Mouse (Mus musculus): Measurements from ENCODE around the gene Apba3. TPM values are rescaled to one million over a fixed set of nuclear protein-coding genes. Genes with fewer than 3 reads are reported as not detected.
A peak's percentile ranks its signal among the peaks of the same experiment; 100 is the strongest.
"Not testable (repeated sequence)": the region's sequence is repeated elsewhere in the genome, so short reads cannot be mapped to it uniquely, and the experiment has no call there.

Gene Apba3
- 61.1 and 77.4 TPM in 2 replicates for polyA plus RNA-seq (2012; rRNA removed)

DNA sequence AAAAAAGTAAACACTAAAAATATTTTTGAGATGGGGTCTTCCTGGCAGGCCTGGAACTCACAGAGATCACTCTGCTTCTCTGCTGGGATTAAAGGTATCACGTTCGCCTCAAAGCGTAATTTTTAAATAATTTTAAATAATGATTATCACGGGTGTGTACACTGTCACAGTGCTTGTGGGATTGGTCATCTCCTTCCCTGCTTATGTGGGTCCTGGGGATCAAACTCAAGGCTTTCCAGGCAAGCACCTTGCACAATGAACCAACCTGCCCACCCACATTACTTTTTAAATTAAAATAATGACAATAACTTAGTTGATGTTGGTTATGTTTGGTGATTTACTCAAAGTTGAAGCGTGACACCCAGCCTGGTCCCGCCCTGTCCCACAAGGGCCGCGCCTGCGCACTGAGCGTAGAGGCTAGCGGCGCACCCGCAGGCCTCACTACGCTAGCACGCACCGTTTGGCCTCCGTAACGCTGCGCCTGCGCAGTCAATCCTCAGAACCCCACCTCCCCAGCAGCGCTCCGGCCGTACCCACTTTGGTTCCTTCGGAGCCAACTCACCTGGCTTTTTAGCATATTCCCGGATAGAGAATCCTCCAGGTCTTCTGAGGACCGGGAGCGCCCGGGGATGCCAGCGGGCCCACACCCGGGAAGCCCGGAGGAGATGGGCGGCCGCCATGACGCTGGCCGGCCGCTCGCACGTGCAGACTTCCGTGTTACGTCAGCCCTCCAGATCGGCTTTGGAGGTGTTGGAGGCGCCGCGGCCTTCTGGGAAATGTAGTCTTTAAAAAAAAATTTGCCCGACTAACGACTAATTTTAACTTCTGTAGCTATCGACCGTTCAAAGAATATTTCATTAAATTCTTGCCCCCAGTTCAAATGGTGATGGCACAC lies at the start of gene Apba3, which contains the start of gene Mrpl54:
Gene Apba3 (plus strand): TSS at position 750 of the 895 bp plus-strand sequence.
Gene Mrpl54 (minus strand): TSS at position 724 of the 895 bp plus-strand sequence.
- peak; percentile 34 for DNase-seq (ENCODE audit: low read depth)

GRCm38 (mm10) chr10:81217267-81217666 lies 49.5 kb upstream of the Apba3 start:
- not testable (repeated sequence) for DNase-seq (ENCODE audit: low read depth)

DNA sequence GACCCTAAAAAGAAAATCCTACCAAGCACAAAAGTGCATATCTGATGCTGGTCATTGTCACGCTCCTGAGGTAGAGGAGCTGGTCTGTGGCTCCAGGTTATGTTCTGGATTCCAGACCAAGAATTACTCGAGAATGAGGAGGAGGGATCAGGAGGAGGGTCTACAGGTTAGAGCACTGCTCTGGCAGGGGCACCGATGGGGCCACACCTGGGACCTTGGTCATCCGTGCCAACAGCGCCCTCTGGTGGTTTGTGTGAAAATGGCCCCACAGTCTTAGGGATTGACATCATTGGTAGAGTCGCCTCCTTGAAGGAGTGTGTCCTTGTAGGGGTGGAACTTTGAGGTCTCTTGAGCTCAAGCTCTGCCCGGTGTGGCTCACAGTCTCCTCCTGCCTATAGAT lies 48.8 kb upstream of the Apba3 start:
- no peak for DNase-seq (ENCODE audit: low read depth)

DNA sequence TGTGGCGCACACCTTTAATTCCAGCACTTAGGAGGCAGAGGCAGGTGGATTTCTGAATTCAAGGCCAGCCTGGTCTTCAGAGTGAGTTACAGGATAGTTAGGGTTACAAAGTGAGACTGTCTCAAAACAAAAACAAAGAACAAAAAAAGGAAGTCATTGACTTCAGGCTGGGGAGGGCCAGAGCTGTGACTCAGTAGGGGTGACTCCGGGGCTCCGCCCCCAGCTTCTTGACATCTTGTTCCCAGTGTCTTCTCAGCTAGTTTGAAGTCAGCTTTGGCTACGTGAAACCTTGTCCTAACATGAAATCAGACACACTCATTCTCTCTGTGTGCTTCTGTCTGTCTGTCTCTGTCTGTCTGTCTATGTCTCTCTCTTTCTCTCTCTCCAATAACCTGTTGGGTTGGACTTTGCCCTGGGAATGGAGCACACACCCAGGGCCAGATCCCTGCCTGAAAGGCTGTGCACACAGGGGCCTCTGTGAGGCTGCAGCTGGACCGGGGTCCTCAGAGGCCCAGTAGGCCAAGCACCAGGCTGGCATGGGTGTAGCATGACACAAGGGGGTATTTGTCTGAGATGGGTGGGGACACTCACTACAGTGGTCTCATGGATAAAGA lies 45.3 kb upstream of the Apba3 start:
- no peak for DNase-seq (ENCODE audit: low read depth)

DNA sequence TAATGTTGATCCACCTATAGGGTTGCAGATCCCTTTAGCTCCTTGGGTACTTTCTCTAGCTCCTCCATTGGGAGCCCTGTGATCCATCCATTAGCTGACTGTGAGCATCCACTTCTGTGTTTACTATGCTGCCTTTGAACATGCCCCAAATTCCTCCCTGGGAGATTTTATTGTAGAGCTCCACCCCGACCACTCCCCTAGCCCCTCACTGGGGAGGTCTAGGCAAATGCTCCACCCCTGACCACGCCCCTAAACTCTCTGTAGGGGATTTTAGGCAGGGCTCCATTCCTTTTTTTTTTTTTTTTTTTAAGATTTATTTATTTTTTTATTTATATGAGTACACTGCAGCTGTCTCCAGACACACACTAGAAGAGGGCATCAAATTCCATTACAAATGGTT lies 43.0 kb upstream of the Apba3 start:
- not testable (repeated sequence) for DNase-seq (ENCODE audit: low read depth)

GRCm38 (mm10) chr10:81229735-81230437 lies 36.9 kb upstream of the Apba3 start:
- DNase-seq (ENCODE audit: low read depth) = no peak

DNA sequence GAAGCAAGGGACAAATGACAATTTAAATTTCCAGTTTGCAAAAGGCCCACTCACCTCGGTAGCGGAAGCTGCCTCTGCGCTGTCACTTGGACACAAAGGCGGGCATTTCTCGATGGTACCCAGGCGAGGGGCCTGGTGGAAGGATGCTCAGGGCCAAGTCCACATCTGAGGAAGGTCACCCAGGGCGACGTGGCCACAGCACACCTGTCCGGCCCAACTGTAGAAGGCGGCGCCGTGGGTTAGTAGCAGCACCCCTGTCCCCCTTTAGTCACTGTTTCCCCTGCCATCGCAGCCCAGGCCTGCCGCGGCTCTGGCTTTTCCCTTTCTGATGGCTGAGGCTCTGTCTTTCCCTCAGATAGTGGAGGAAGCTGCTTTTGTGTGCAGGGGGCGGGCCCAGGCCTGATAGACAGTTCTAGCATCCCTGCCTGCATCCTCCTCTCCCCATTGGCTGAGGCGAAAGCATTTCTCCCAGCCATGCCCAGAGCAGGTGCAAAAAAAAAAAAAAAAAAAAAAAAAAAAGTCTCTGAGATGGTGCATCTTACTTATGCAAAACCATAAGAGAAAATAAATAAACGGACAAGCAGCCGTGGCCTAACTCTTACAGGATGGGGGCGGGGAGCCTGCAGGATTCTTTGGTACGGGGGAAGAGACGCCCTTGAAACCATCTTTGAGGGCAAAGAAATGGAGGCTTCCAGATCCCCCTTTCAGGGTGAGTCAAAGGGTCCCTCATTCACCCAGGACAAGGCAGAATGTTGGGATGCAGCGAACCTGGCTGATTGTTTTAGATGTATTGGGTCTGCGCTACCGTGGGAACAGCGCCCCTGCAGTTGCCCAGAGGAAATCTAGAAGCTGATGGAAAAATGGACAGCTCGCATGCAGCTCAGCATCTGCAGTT lies 36.1 kb upstream of the Apba3 start, which contains the start of gene Atcay:
Gene Atcay (minus strand): TSS at position 396 of the 895 bp plus-strand sequence.
- DNase-seq (ENCODE audit: low read depth) = no peak

- no peak for DNase-seq (ENCODE audit: low read depth)
Measured at GRCm38 (mm10) chr10:81231436-81231835, 35.3 kb upstream of the Apba3 start.

GRCm38 (mm10) chr10:81232580-81233225 lies 34.1 kb upstream of the Apba3 start, which contains the start of gene Zfr2:
Gene Zfr2 (plus strand): TSS chr10:81233155.
- no peak for DNase-seq (ENCODE audit: low read depth)

- DNase-seq (ENCODE audit: low read depth) = no peak
Measured at GRCm38 (mm10) chr10:81233226-81233585, 33.6 kb upstream of the Apba3 start.

DNA sequence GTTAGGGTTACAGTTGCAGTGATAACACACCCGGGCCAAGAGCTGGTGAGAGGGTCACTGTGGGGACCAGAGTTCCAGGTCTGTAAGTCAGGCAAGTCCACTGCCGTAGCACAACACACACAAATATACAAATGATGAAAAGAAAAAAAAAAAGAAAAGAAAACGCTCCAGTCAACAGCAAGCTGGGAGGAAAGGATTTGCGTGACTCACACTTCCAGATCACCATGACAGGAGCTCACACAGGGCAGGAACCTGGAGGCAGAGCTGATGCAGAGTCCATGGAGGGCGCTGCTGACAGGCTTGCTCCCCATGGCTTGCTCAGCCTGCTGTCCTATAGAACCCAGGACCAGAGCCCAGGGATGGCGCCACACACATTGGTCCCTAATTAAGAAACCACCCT lies 32.6 kb upstream of the Apba3 start:
- no peak for DNase-seq (ENCODE audit: low read depth)

DNA sequence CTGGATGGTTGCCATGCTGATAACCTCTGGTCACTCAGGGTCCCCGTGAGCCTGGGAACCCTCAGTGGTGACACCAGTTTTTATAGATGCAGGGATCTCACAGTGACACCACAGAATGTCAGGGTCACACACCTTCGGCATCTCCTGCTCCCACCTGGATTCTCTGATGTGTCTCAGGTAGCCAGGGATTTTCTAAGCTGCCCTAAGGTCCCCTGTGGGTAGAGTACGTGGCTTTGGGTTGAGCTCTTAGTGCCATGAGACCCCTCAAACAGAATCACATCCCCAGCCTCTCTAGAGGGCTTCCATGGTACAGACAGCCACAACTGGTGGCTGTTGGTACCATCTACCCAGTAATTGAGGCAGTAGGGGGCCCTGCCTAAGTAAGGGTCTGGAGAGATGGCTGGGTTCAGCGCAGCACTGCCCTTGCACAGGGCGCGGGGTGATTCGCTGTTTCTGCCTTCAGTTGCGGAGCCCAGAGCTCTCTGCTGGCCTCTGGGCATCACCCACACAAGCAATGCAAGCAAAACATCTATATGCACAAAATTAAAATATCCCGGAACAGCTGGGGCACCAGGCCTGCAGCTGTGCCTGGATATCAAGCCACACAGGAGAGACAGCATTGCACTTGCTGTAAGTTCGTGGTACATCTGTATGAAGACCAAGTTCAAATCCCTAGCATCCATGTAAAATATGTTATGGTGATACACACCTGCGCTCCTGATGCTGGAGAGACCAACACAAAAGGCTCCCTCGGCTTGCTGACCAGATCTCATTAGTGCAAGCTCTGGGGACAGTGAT lies 30.1 kb upstream of the Apba3 start:
- DNase-seq (ENCODE audit: low read depth) = no peak

GRCm38 (mm10) chr10:81238618-81239017 lies 28.1 kb upstream of the Apba3 start:
- no peak for DNase-seq (ENCODE audit: low read depth)

DNA sequence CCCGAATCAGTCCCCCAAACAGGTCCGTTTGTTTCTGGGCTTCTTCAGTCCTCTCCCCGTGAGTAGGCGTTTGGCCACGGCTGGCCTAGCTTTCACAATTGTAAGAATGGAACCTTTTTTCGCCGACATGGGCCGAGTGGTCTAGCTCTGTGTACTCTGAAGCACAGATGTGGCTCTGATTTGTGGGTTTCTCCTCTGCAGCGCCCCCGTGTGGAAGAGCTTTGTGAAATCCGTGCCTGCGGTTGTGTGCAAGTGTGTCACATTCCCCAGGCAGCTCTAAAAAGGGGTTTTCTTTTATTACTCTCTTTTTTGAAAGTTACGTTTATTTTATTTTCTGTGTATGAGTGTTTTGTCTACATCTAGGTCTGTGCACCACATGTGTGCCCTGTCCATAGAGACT lies 25.9 kb upstream of the Apba3 start:
- no peak for DNase-seq (ENCODE audit: low read depth)

DNA sequence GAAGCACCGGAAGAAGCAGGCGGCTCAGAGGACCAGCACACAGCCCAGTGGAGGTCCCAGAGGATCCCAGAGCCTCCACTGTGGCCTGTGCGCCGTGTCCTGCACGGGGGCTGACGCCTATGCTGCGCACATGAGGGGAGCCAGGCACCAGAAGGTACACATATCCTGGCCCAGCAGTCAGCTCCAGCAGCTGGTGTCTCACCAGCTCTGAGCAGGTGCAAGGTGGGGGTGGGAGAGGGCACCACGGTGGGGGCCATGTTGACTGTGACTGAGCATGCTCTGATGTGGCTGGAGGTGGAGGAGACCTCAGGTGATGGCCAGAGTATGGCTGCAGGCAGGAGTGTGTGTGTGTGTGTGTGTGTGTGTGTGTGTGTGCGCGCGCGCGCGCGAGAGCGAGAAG lies 24.7 kb upstream of the Apba3 start:
- no peak for DNase-seq (ENCODE audit: low read depth)

GRCm38 (mm10) chr10:81244146-81244545 lies 22.6 kb upstream of the Apba3 start:
- DNase-seq (ENCODE audit: low read depth) = no peak

DNA sequence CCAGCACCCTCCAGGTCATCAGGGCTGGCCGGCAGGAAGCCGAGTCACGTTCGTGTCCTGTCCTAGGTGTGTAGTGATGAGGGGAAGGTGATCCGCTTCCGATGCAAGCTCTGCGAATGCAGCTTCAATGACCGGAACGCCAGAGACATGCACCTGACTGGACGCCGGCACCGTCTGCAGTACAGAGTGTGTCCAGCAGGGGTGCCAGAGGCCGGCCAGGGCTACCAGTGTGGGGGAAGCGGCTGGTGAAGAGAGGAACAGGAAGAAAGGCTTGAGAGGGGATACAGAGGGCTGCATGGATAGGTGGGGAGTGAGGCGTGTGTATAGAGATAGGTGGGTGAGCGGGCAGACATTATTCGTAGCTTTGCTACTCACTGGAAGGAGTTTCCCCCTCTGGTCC lies 22.2 kb upstream of the Apba3 start:
- DNase-seq (ENCODE audit: low read depth) = no peak

DNA sequence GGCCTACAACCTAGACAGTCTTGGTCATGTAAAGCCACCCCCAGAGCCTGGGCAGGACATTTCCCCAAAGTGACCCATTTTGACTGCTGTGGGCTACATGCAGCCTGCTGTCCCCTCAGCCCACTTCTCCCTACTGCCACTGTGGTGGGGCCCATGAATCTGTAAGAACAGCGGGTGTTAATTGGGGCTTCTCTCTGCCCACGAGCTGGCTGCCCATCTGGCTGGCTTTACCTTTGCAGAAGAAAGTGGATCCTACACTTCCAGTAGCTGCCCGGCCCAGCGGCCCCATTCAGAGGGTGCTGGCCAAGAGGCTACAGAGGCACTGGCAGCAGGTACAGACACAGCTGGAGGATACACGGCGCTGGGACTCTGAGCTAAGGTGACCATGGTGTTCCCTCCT lies 21.6 kb upstream of the Apba3 start:
- no peak for DNase-seq (ENCODE audit: low read depth)

- DNase-seq (ENCODE audit: low read depth) = no peak
Measured at GRCm38 (mm10) chr10:81247804-81248203, 19.0 kb upstream of the Apba3 start.

DNA sequence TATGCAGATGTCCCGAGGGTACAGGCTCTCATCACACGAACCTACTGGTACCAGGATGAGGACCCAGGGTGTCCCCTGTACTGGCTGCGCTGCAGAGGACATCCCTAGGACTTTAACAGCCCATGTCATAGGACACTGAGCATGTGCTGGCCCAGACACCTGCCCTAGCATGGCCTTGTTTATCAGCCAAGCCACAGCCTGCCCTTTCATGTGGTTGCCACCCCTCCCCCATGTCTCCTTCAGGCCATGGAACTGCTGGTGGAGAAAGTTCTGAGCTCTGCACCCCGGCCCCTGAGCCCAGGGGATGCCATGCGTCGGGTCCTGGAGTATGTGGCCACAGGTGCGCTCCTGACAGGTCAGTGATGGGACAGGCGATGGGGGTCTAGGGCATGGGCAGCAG lies 17.3 kb upstream of the Apba3 start:
- DNase-seq (ENCODE audit: low read depth) = no peak
